Mouse (Mus musculus): ENCODE results near the gene Gm16442.
"Not testable (repeated sequence)": the region's sequence is repeated elsewhere in the genome, so short reads cannot be mapped to it uniquely, and the experiment has no call there.

Gm16442 gene

DNA sequence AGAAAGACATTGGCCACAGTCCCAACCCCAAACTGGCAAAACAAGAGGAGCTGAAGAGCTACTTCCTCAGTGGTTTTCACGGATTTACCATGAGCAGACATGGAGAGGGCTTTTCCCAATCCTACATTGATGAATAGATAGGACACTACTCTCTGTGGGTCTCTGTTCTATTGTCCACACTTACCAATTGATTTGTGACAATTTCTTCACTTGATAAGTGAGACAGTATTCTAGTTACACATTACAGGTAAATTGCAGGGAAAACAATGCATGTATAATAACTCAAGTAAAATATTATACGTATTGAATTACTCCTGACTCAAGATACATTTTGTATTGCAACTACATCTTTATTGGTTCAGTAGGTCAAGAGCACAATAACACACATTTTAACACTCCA is at the start of gene Gm16442:
Gene Gm16442, minus strand, starts transcription at position 101 of the 400 bp plus-strand sequence.
- DNase-seq = not testable (repeated sequence)

DNA sequence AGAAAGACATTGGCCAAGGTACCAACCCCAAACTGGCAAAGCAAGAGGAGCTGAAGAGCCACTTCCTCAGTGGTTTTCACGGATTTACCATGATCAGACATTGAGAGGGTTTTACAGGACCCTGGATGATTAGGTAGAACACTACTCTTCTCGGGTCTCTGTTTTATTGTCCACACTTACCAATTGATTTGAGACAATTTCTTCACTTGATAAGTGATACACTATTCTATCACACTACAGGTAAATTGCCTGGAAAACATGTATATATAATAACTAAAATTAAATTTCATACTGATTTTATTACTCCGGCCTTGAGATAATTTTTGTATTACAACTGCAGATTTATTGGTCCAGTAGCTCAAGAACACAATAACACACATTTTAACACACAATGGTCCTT is 45.9 kb upstream of the Gm16442 start, which contains the start of gene Vmn1r94:
Gene Vmn1r94, minus strand, starts transcription at position 101 of the 400 bp plus-strand sequence.
- not testable (repeated sequence) for DNase-seq

DNA sequence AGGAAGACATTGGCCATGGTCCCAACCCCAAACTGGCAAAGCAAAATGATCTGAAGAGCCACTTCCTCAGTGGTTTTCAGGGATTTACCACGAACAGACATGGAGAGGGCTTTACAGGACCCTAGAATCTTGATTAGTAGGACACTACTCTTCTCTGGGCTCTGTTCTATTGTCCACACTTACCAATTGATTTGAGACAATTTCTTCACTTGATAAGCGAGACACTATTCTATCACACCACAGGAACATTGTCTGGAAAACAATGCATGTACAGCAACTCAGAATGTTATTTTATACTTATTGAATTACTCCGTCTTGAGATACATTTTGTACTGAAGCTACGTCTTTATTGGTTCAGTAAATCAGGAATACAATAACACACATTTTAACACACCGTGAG is 16.6 kb upstream of the Gm16442 start, which contains the start of gene Vmn1r93:
Gene Vmn1r93, minus strand, starts transcription at position 101 of the 400 bp plus-strand sequence.
- DNase-seq = not testable (repeated sequence)

GRCm38 (mm10) chr7:20099380-20099779 is 23.0 kb downstream of the Gm16442 start, which contains the start of gene Vmn1r91:
TSS of gene Vmn1r91 (plus strand) at chr7:20099680.
- not testable (repeated sequence) for DNase-seq

DNA sequence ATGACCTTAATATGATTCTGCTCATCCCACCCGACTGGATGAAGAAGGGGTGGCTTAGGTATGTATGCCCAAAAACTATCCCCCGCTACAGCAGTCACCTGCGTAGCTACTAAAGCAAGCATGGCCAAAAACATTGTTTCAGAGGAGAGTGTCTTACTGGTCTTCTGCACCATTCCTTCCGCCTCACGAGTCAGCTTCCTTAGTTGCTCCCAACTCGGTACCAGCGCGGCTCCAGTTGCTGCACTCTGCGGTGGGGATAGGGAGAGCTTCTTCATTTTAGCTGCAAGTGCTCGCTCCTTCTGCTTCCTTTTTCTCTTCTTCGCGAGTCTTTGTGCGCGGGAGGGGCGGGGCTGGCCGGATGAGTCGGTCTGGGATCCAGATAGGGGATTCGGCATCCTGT is 44.3 kb downstream of the Gm16442 start:
- DNase-seq = not testable (repeated sequence)
